Mouse (Mus musculus): ENCODE results near the gene 4930519P11Rik. TPM values are rescaled to one million over a fixed set of nuclear protein-coding genes. Genes with fewer than 3 reads are reported as not detected.

Gene 4930519P11Rik
- total and polyA plus RNA-seq, 3 experiments = not detected

DNA sequence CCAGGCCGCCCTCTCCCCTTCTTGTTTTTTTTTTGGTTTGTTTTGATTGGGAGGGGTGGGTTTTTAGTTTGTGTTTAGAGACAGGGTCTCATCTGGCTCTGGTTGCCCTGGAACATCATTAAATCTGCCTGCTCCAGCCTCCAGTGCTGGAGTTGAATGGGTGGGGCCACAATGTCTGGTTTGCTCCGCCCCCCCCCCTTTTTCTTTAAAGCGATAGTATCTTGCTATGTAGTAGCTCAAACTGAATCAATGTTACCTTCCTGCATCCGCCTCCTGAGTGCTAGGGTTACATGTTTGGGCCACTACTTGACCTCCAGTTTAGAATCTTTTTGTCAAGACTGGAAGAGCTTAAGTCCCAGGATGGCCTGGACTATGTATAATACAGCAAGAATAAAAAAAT lies 42.0 kb downstream of the 4930519P11Rik start:
- Histone ChIP-seq H3K27ac (ENCODE audit: insufficient read depth, low read depth) (no peak overlapping the region), H3K79me2 (replicated peaks; ENCODE audit: control insufficient read depth, extremely low read depth, insufficient read depth, poor library complexity, severe bottlenecking) (peaks cover 21% of the 10 kb centered on the region), H3K4me1 (ENCODE audit: control insufficient read depth in 1 of 2, insufficient read depth in 2 of 2) (peaks cover 7 to 47% of the 10 kb centered on the region in 2 experiments), H3K36me3 (replicated peaks in 1 of 2; ENCODE audit: control insufficient read depth in 1 of 2, insufficient read depth in 1 of 2, low read length in 1 of 2) (peaks cover 0 to 4% of the 10 kb centered on the region in 2 experiments), H3K4me2 (ENCODE audit: insufficient read depth, low read depth, poor library complexity, severe bottlenecking) (peak overlapping the region; percentile 90; the same call in 1 of the 2 replicates), H3K9me3 (replicated peaks; ENCODE audit: low read length) (no peaks in the 10 kb centered on the region), H3K9ac (ENCODE audit: insufficient read depth, low read depth) (no peak overlapping the region; the same call in 1 of the 2 replicates), H3K27me3 (replicated peaks) (no peaks in the 10 kb centered on the region), H3K4me3 (replicated peaks in 1 of 3; ENCODE audit: low read depth in 2 of 3, low read length in 2 of 3, poor library complexity in 1 of 3) (no peak overlapping the region)
- in situ Hi-C loops (cut with MboI; ENCODE audit: low pct_ligation_motif_present, low pct_unique_long_range_greater_than_20kb, low sequenced_read_pairs) (no loop called here), dilution Hi-C loops (cut with MboI; ENCODE audit: extremely low pct_ligation_motif_present, extremely low pct_unique_long_range_greater_than_20kb, low sequenced_read_pairs) (no loop called here)
- TF ChIP-seq PAX5 (IDR thresholded peaks at IDR 0.05; ENCODE audit: low read length) = no peak
- TF ChIP-seq ZMIZ1 (IDR thresholded peaks at IDR 0.05; ENCODE audit: low read depth, low read length) = no peak
- no peak for TF ChIP-seq BHLHE40 (IDR thresholded peaks at IDR 0.05; ENCODE audit: low read depth, low read length)
- no peak for TF ChIP-seq USF2 (conservative IDR thresholded peaks at IDR 0.05; ENCODE audit: low read depth, low read length)
- TF ChIP-seq RCOR1 (conservative IDR thresholded peaks at IDR 0.05; ENCODE audit: low read depth, low read length) = no peak
- peak; percentile 44; the same call in 1 of the 2 replicates for TF ChIP-seq MAZ (IDR thresholded peaks at IDR 0.05; ENCODE audit: low read depth, low read length)
- TF ChIP-seq USF1 (IDR thresholded peaks at IDR 0.05; ENCODE audit: low read depth, low read length) = no peak
- TF ChIP-seq JUN (IDR thresholded peaks at IDR 0.05; ENCODE audit: insufficient read depth, low read depth, low read length) = no peak
- peak; percentile 53 for TF ChIP-seq ZNF384 (IDR thresholded peaks at IDR 0.05; ENCODE audit: low read depth, low read length)
- no peak for DNase-seq (ENCODE audit: extremely low read depth)

DNA sequence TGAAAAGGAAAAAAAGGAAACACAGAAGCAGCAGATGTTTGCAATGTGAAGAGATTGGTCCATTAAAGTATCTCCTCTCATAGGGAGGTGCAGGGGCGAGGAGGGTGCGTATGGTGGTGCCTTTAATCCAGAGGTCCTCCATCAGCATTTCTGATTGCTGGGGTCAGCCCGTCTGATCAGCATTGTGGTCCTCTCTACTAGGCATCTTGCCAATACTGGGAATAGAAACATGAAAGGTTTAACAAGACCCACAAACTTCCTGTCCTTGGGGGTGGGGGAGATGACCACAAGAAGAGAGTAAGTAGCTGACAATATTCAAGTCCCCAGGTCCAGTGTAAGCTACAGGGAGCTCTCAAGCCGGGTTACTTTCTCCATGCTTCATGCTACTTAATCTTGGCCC lies 42.6 kb downstream of the 4930519P11Rik start:
- no peaks in the 10 kb centered on the region for H3K9me3 ChIP-seq (replicated peaks; ENCODE audit: low read length)
- no peaks in the 10 kb centered on the region for H3K27me3 ChIP-seq (replicated peaks)
- in situ Hi-C loops (cut with MboI; ENCODE audit: low pct_ligation_motif_present, low pct_unique_long_range_greater_than_20kb, low sequenced_read_pairs) (no loop called here), dilution Hi-C loops (cut with MboI; ENCODE audit: extremely low pct_ligation_motif_present, extremely low pct_unique_long_range_greater_than_20kb, low sequenced_read_pairs) (no loop called here)
- H3K9ac ChIP-seq (ENCODE audit: insufficient read depth, low read depth) = peak overlapping the region; percentile 30; the same call in 1 of the 2 replicates
- TF ChIP-seq UBTF (IDR thresholded peaks at IDR 0.05; ENCODE audit: low read depth, low read length) (no peak), TBP (conservative IDR thresholded peaks at IDR 0.05; ENCODE audit: low read depth, low read length) (no peak), CHD2 (IDR thresholded peaks at IDR 0.05; ENCODE audit: low read length) (no peak), MYC (IDR thresholded peaks at IDR 0.05; ENCODE audit: low read depth, low read length) (0 out of 2 replicates have a peak, but pooled peaks have one; percentile 7), SIN3A (IDR thresholded peaks at IDR 0.05; ENCODE audit: low read length) (no peak), RAD21 (IDR thresholded peaks at IDR 0.05; ENCODE audit: low read depth, low read length) (no peak), NRF1 (IDR thresholded peaks at IDR 0.05; ENCODE audit: low read depth, low read length) (no peak), ZC3H11A (IDR thresholded peaks at IDR 0.05; ENCODE audit: low read depth, low read length) (no peak), MAX (IDR thresholded peaks at IDR 0.05; ENCODE audit: low read length) (no peak), POLR2A (IDR thresholded peaks at IDR 0.05; ENCODE audit: low read depth, low read length) (peak; percentile 31; the same call in 1 of the 2 replicates)
- no peak overlapping the region for H3K4me3 ChIP-seq (replicated peaks in 1 of 3; ENCODE audit: low read depth in 2 of 3, low read length in 2 of 3, poor library complexity in 1 of 3)
- no peak overlapping the region for H3K27ac ChIP-seq (ENCODE audit: insufficient read depth, low read depth)
- peak overlapping the region; percentile 90 for H3K4me2 ChIP-seq (ENCODE audit: insufficient read depth, low read depth, poor library complexity, severe bottlenecking)
- no peak for DNase-seq (ENCODE audit: extremely low read depth)
- peaks cover 0 to 10% of the 10 kb centered on the region in 2 experiments for H3K36me3 ChIP-seq (replicated peaks in 1 of 2; ENCODE audit: control insufficient read depth in 1 of 2, insufficient read depth in 1 of 2, low read length in 1 of 2)
- peaks cover 22% of the 10 kb centered on the region for H3K79me2 ChIP-seq (replicated peaks; ENCODE audit: control insufficient read depth, extremely low read depth, insufficient read depth, poor library complexity, severe bottlenecking)
- H3K4me1 ChIP-seq (ENCODE audit: control insufficient read depth in 1 of 2, insufficient read depth in 2 of 2) = peaks cover 7 to 50% of the 10 kb centered on the region in 2 experiments
